Mouse (Mus musculus) frontal cortex, postnatal 25 days (tissue): Measurements from ENCODE around the gene S100a10.
"Not testable (repeated sequence)": the region's sequence is repeated elsewhere in the genome, so short reads cannot be mapped to it uniquely, and the experiment has no call there.

Experiments
- DNase-seq, 2 experiments: peaks; one replicate each; pipeline ENCODE4 v3.0.0; 2022; ENCODE audit warnings: low spot score in 2 of 2

The S100a10 gene

GRCm38 (mm10) chr3:93554981-93555877 is at the start of gene S100a10:
TSS of gene S100a10 (plus strand) at chr3:93555080.
- DNase-seq: no peak

GRCm38 (mm10) chr3:93505960-93506863 is 48.7 kb upstream of the S100a10 start:
- DNase-seq: no peak

- DNase-seq: no peak
Measured at GRCm38 (mm10) chr3:93506881-93507325, 48.0 kb upstream of the S100a10 start.

- DNase-seq: no peak
Measured at GRCm38 (mm10) chr3:93509301-93509700, 45.6 kb upstream of the S100a10 start.

- no peak for DNase-seq
Measured at GRCm38 (mm10) chr3:93511036-93511435, 43.8 kb upstream of the S100a10 start.

GRCm38 (mm10) chr3:93511801-93512200 is 43.1 kb upstream of the S100a10 start:
- no peak for DNase-seq

- no peak for DNase-seq
Measured at GRCm38 (mm10) chr3:93512386-93513101, 42.3 kb upstream of the S100a10 start.

- no peak for DNase-seq
Measured at GRCm38 (mm10) chr3:93514628-93515027, 40.3 kb upstream of the S100a10 start.

- no peak for DNase-seq
Measured at GRCm38 (mm10) chr3:93517343-93517742, 37.5 kb upstream of the S100a10 start.

- no peak for DNase-seq
Measured at GRCm38 (mm10) chr3:93519856-93520329, 35.0 kb upstream of the S100a10 start.

GRCm38 (mm10) chr3:93520330-93521193 is 34.3 kb upstream of the S100a10 start, which contains the start of gene S100a11:
TSS of gene S100a11 (plus strand) at chr3:93520488.
- no peak for DNase-seq

GRCm38 (mm10) chr3:93521462-93522057 is 33.3 kb upstream of the S100a10 start:
- DNase-seq: no peak

GRCm38 (mm10) chr3:93522611-93523010 is 32.3 kb upstream of the S100a10 start:
- DNase-seq: peak; percentile 31 to 42

GRCm38 (mm10) chr3:93527300-93527699 is 27.6 kb upstream of the S100a10 start:
- no peak for DNase-seq

- DNase-seq: no peak
Measured at GRCm38 (mm10) chr3:93528807-93529206, 26.1 kb upstream of the S100a10 start.

- no peak for DNase-seq
Measured at GRCm38 (mm10) chr3:93537068-93537576, 17.8 kb upstream of the S100a10 start.

GRCm38 (mm10) chr3:93538486-93538885 is 16.4 kb upstream of the S100a10 start:
- no peak for DNase-seq

GRCm38 (mm10) chr3:93541501-93541900 is 13.4 kb upstream of the S100a10 start:
- DNase-seq: no peak

- not testable (repeated sequence) for DNase-seq
Measured at GRCm38 (mm10) chr3:93544170-93544569, 10.7 kb upstream of the S100a10 start.
